Comparison of ENCODE assay signal across 11 mouse cellular contexts in genomic region chr7:141564561-141564960, GRCm38 (mm10). TPM values are rescaled to one million over a fixed set of nuclear protein-coding genes. Genes with fewer than 3 reads are reported as not detected.
A peak's percentile ranks its signal among the peaks of the same experiment; 100 is the strongest.
DNase-seq lines count a peak whose midpoint lies in the region; ATAC-seq and TF ChIP-seq lines count a peak whose summit lies in the region.
"Had no signal": no experiment of that assay in that cellular context is flagged by ENCODE, and none has a peak within 500 bp of the region (broad histone marks: within the 10 kb centered on the region; RNA-seq: fewer than 3 reads in every experiment).

No protein-coding gene starts in this region.

- H3K36me3 ChIP-seq in heart, embryonic 12.5 days, result peaks cover 5% of the 10 kb centered on the region; the same call in 1 of the 2 replicates
- H3K36me3 ChIP-seq in midbrain, postnatal 0 days (ENCODE audit: insufficient read depth, low read length), result no peaks in the 10 kb centered on the region
- peaks cover 3% of the 10 kb centered on the region; the same call in 1 of the 2 replicates for H3K36me3 ChIP-seq in midbrain, embryonic 13.5 days
- no peaks in the 10 kb centered on the region for H3K36me3 ChIP-seq in stomach, embryonic 15.5 days

- no peak overlapping the region for H3K27ac ChIP-seq in heart, embryonic 12.5 days (ENCODE audit: poor library complexity, severe bottlenecking)
- no peak overlapping the region for H3K27ac ChIP-seq in midbrain, postnatal 0 days (ENCODE audit: low read depth, low read length)
- no peak overlapping the region for H3K27ac ChIP-seq in midbrain, embryonic 13.5 days
- H3K27ac ChIP-seq in embryonic fibroblast, embryonic 13.5 days (ENCODE audit: insufficient read depth, low read length), result peak overlapping the region; percentile 9
- H3K27ac ChIP-seq in stomach, embryonic 15.5 days, result 0 out of 2 replicates have a peak overlapping the region, but pooled peaks have one; percentile 18
- H3K27ac ChIP-seq: kidney, postnatal 0 days had no signal

- H3K4me1 ChIP-seq in heart, embryonic 12.5 days (replicated peaks), result peaks cover 40% of the 10 kb centered on the region
- peaks cover 10% of the 10 kb centered on the region; the same call in 1 of the 2 replicates for H3K4me1 ChIP-seq in midbrain, postnatal 0 days (ENCODE audit: insufficient read depth, low read length)
- peaks cover 46% of the 10 kb centered on the region for H3K4me1 ChIP-seq in midbrain, embryonic 13.5 days (replicated peaks)
- H3K4me1 ChIP-seq in embryonic fibroblast, embryonic 13.5 days (ENCODE audit: control insufficient read depth, insufficient read depth, low read length), result peaks cover 26% of the 10 kb centered on the region
- peaks cover 25% of the 10 kb centered on the region for H3K4me1 ChIP-seq in stomach, embryonic 15.5 days

- no peak for TF ChIP-seq CTCF in midbrain, postnatal 0 days (IDR thresholded peaks at IDR 0.05)
- TF ChIP-seq CTCF in embryonic fibroblast, embryonic 13.5 days (IDR thresholded peaks at IDR 0.05; ENCODE audit: borderline replicate concordance, insufficient read depth, low read length), result no peak

- no peaks in the 10 kb centered on the region for H3K27me3 ChIP-seq in heart, embryonic 12.5 days (replicated peaks)
- no peaks in the 10 kb centered on the region for H3K27me3 ChIP-seq in midbrain, postnatal 0 days (ENCODE audit: insufficient read depth, low read length)
- H3K27me3 ChIP-seq in midbrain, embryonic 13.5 days, result 0 out of 2 replicates have a peak, but pooled peaks cover 2% of the 10 kb centered on the region
- no peaks in the 10 kb centered on the region for H3K27me3 ChIP-seq in stomach, embryonic 15.5 days (replicated peaks)

- DNase-seq in heart, postnatal 25 days (ENCODE audit: low spot score), result no peak
- DNase-seq in midbrain, postnatal 0 days (ENCODE audit: low spot score), result no peak
- no peak for DNase-seq in embryo, embryonic 11 days
- DNase-seq in left cerebral cortex, postnatal 25 days (ENCODE audit: low spot score in 2 of 2), result no peak
- DNase-seq: gastrocnemius, postnatal 10 days; lung, postnatal 14 days had no signal

- H3K4me3 ChIP-seq in heart, embryonic 12.5 days, result 0 out of 2 replicates have a peak overlapping the region, but pooled peaks have one; percentile 3
- no peak overlapping the region for H3K4me3 ChIP-seq in midbrain, postnatal 0 days (ENCODE audit: low read depth, low read length)
- H3K4me3 ChIP-seq in midbrain, embryonic 13.5 days (replicated peaks), result no peak overlapping the region
- H3K4me3 ChIP-seq in embryonic fibroblast, embryonic 13.5 days (ENCODE audit: insufficient read depth, low read length), result peak overlapping the region; percentile 83; the same call in 1 of the 2 replicates
- no peak overlapping the region for H3K4me3 ChIP-seq in stomach, embryonic 15.5 days (replicated peaks)

- H3K9ac ChIP-seq in heart, embryonic 12.5 days, result no peak overlapping the region
- H3K9ac ChIP-seq in midbrain, postnatal 0 days (replicated peaks; ENCODE audit: low read length, poor library complexity, severe bottlenecking), result 0 out of 2 replicates have a peak overlapping the region, but pooled peaks have one; percentile 13
- H3K9ac ChIP-seq in midbrain, embryonic 13.5 days (replicated peaks), result no peak overlapping the region
- H3K9ac ChIP-seq in stomach, embryonic 15.5 days, result 0 out of 2 replicates have a peak overlapping the region, but pooled peaks have one; percentile 10

- intact Hi-C loops in heart, postnatal 25 days (cut with DNase I), result loop anchor here (2.0 kb wide), 1 partner anchor 46 kb away; no protein-coding TSS in a partner anchor
- intact Hi-C loops in left cerebral cortex, postnatal 25 days (cut with DNase I), result loop anchor here (5.0 kb wide), 1 partner anchor 43 kb away; no protein-coding TSS in a partner anchor

- peak overlapping the region; percentile 35; the same call in 1 of the 2 replicates for H3K4me2 ChIP-seq in heart, embryonic 12.5 days
- H3K4me2 ChIP-seq in midbrain, postnatal 0 days (ENCODE audit: low read depth, low read length, poor library complexity, severe bottlenecking), result no peak overlapping the region
- no peak overlapping the region for H3K4me2 ChIP-seq in midbrain, embryonic 13.5 days (replicated peaks)
- peak overlapping the region; percentile 94; the same call in 1 of the 2 replicates for H3K4me2 ChIP-seq in stomach, embryonic 15.5 days

- TF ChIP-seq POLR2A in embryonic fibroblast, embryonic 13.5 days (IDR thresholded peaks at IDR 0.05; ENCODE audit: low read depth, low read length), result peak; percentile 49; the same call in 1 of the 2 replicates

- H3K9me3 ChIP-seq in heart, embryonic 12.5 days (replicated peaks), result no peaks in the 10 kb centered on the region
- no peaks in the 10 kb centered on the region for H3K9me3 ChIP-seq in midbrain, postnatal 0 days (ENCODE audit: low read length)
- no peaks in the 10 kb centered on the region for H3K9me3 ChIP-seq in midbrain, embryonic 13.5 days
- H3K9me3 ChIP-seq in stomach, embryonic 15.5 days, result no peaks in the 10 kb centered on the region

- no peak for ATAC-seq in heart, embryonic 12.5 days (ENCODE audit: insufficient number of reproducible peaks, low FRiP score)
- no peak for ATAC-seq in midbrain, postnatal 0 days (ENCODE audit: low FRiP score)
- ATAC-seq in midbrain, embryonic 13.5 days, result no peak
- no peak for ATAC-seq in stomach, embryonic 15.5 days (ENCODE audit: insufficient read depth, low FRiP score, low read depth)

- 52% methylated on average over 7 of the region's 7 CpGs for WGBS in heart, embryonic 12.5 days
- WGBS in midbrain, postnatal 0 days, result 79% methylated on average over 7 of the region's 7 CpGs
- WGBS in midbrain, embryonic 13.5 days, result 75% methylated on average over 7 of the region's 7 CpGs
- WGBS in stomach, embryonic 15.5 days, result 65% methylated on average over 7 of the region's 7 CpGs

RNA-seq across cellular contexts. Expression of gene Ap2a2, which starts 2.6 kb away (rescaled TPM):
- polyA plus RNA-seq in heart, embryonic 12.5 days (2016; fragmentation: Nextera tagmentation; extraction: Ambion mirVana), result 70.2 and 70.7 TPM in 2 replicates
- 10 to 100 TPM; 48.9 to 56.1 TPM for total RNA-seq in heart, postnatal 25 days (2021)
- total RNA-seq in midbrain, postnatal 0 days (2014; rRNA removed), result 203 and 220 TPM in 2 replicates
- polyA plus RNA-seq in midbrain, postnatal 0 days (2015; fragmentation: Nextera tagmentation; extraction: Ambion mirVana), result 129 TPM in 2 replicates
- 103 and 107 TPM in 2 replicates for polyA plus RNA-seq in midbrain, embryonic 13.5 days (2015; fragmentation: Nextera tagmentation; extraction: Ambion mirVana)
- 128 TPM in 2 replicates for polyA plus RNA-seq in embryonic fibroblast, embryonic 13.5 days (2011; ENCODE audit: insufficient read length, low read depth, missing spikeins)
- 78.4 TPM in 2 replicates for polyA plus RNA-seq in stomach, embryonic 15.5 days (2015; fragmentation: Nextera tagmentation; extraction: Ambion mirVana)
- total RNA-seq in left cerebral cortex, postnatal 25 days (2021), result 100 to 1,000 TPM; 194 to 208 TPM

RNA-seq across cellular contexts. Expression of gene Chid1, which starts 24.9 kb away (rescaled TPM):
- 35.9 and 38.6 TPM in 2 replicates for polyA plus RNA-seq in heart, embryonic 12.5 days (2016; fragmentation: Nextera tagmentation; extraction: Ambion mirVana)
- total RNA-seq in heart, postnatal 25 days (2021), result 10 to 100 TPM; 46.6 to 47.1 TPM
- 35.4 and 42.8 TPM in 2 replicates for total RNA-seq in midbrain, postnatal 0 days (2014; rRNA removed)
- polyA plus RNA-seq in midbrain, postnatal 0 days (2015; fragmentation: Nextera tagmentation; extraction: Ambion mirVana), result 47.5 and 55.4 TPM in 2 replicates
- polyA plus RNA-seq in midbrain, embryonic 13.5 days (2015; fragmentation: Nextera tagmentation; extraction: Ambion mirVana), result 31.7 and 35.5 TPM in 2 replicates
- 45.8 and 48.7 TPM in 2 replicates for polyA plus RNA-seq in embryonic fibroblast, embryonic 13.5 days (2011; ENCODE audit: insufficient read length, low read depth, missing spikeins)
- polyA plus RNA-seq in stomach, embryonic 15.5 days (2015; fragmentation: Nextera tagmentation; extraction: Ambion mirVana), result 50.7 and 58.0 TPM in 2 replicates
- 10 to 100 TPM; 66.7 to 68.0 TPM for total RNA-seq in left cerebral cortex, postnatal 25 days (2021)

Comparison
In these comparisons a context has a peak if more than half of its experiments do, and no peak if none do; other contexts are left out.
1. H3K9ac ChIP-seq: peak in midbrain, postnatal 0 days (single experiment) and stomach, embryonic 15.5 days (single experiment); none in heart, embryonic 12.5 days (single experiment) and midbrain, embryonic 13.5 days (single experiment).
2. H3K27ac ChIP-seq: peak in embryonic fibroblast, embryonic 13.5 days (single experiment) and stomach, embryonic 15.5 days (single experiment); none in heart, embryonic 12.5 days (single experiment), midbrain, postnatal 0 days (single experiment) and midbrain, embryonic 13.5 days (single experiment).
3. H3K4me2 ChIP-seq: peak in heart, embryonic 12.5 days (single experiment) and stomach, embryonic 15.5 days (single experiment); none in midbrain, postnatal 0 days (single experiment) and midbrain, embryonic 13.5 days (single experiment).
4. H3K4me3 ChIP-seq: peak in heart, embryonic 12.5 days (single experiment) and embryonic fibroblast, embryonic 13.5 days (single experiment); none in midbrain, postnatal 0 days (single experiment), midbrain, embryonic 13.5 days (single experiment) and stomach, embryonic 15.5 days (single experiment).